In genomic region chr9:83381317-83381716, GRCm38 (mm10) we compare ENCODE assay signal across 9 mouse cellular contexts. TPM values are rescaled to one million over a fixed set of nuclear protein-coding genes. Genes with fewer than 3 reads are reported as not detected.
DNase-seq lines count a peak whose midpoint lies in the region; ATAC-seq and TF ChIP-seq lines count a peak whose summit lies in the region.
"Had no signal": no experiment of that assay in that cellular context is flagged by ENCODE, and none has a peak within 500 bp of the region (broad histone marks: within the 10 kb centered on the region; RNA-seq: fewer than 3 reads in every experiment).

No protein-coding gene starts in this region.

- no peaks in the 10 kb centered on the region for H3K4me1 ChIP-seq in hindbrain, embryonic 10.5 days (replicated peaks)
- H3K4me1 ChIP-seq in hindbrain, embryonic 16.5 days (ENCODE audit: control insufficient read depth, insufficient read depth, low read depth, low read length): no peaks in the 10 kb centered on the region
- H3K4me1 ChIP-seq in midbrain, postnatal 0 days (ENCODE audit: insufficient read depth, low read length): no peaks in the 10 kb centered on the region; the same call in 1 of the 2 replicates

- ATAC-seq in hindbrain, embryonic 16.5 days: no peak
- ATAC-seq in midbrain, postnatal 0 days (ENCODE audit: low FRiP score): no peak

- H3K27ac ChIP-seq in hindbrain, embryonic 10.5 days: no peak overlapping the region
- no peak overlapping the region for H3K27ac ChIP-seq in hindbrain, embryonic 16.5 days (ENCODE audit: low read depth, low read length)
- no peak overlapping the region for H3K27ac ChIP-seq in midbrain, postnatal 0 days (ENCODE audit: low read depth, low read length)

- no peaks in the 10 kb centered on the region for H3K27me3 ChIP-seq in hindbrain, embryonic 10.5 days (ENCODE audit: insufficient read depth, poor library complexity, severe bottlenecking)
- no peaks in the 10 kb centered on the region for H3K27me3 ChIP-seq in hindbrain, embryonic 16.5 days (replicated peaks; ENCODE audit: control insufficient read depth, insufficient read depth, low read length)
- no peaks in the 10 kb centered on the region for H3K27me3 ChIP-seq in midbrain, postnatal 0 days (ENCODE audit: insufficient read depth, low read length)

- H3K9ac ChIP-seq in hindbrain, embryonic 16.5 days (ENCODE audit: low read depth, low read length): no peak overlapping the region
- H3K9ac ChIP-seq in midbrain, postnatal 0 days (replicated peaks; ENCODE audit: low read length, poor library complexity, severe bottlenecking): no peak overlapping the region

- peak; percentile 18 for DNase-seq in hindbrain, embryonic 10.5 days (ENCODE audit: low spot score)
- DNase-seq in lung, postnatal 36 days: peak; percentile 17
- no peak for DNase-seq in lung, postnatal 10 days
- peak; percentile 57 for DNase-seq in R1 (ENCODE audit: low read depth, low spot score)
- DNase-seq in midbrain, postnatal 0 days (ENCODE audit: low spot score): peak; percentile 50
- no peak for DNase-seq in frontal cortex, postnatal 25 days (ENCODE audit: low spot score in 2 of 2)
- DNase-seq in urinary bladder, postnatal 36 days (ENCODE audit: low spot score in 2 of 2): no peak
- DNase-seq: thymus, adult 18-20 months had no signal

- H3K4me3 ChIP-seq in hindbrain, embryonic 10.5 days: no peak overlapping the region
- no peak overlapping the region for H3K4me3 ChIP-seq in hindbrain, embryonic 16.5 days (ENCODE audit: low read length)
- no peak overlapping the region for H3K4me3 ChIP-seq in midbrain, postnatal 0 days (ENCODE audit: low read depth, low read length)

- no peak overlapping the region for H3K4me2 ChIP-seq in hindbrain, embryonic 16.5 days (ENCODE audit: low read length)
- H3K4me2 ChIP-seq in midbrain, postnatal 0 days (ENCODE audit: low read depth, low read length, poor library complexity, severe bottlenecking): no peak overlapping the region

- no peaks in the 10 kb centered on the region for H3K9me3 ChIP-seq in hindbrain, embryonic 10.5 days
- H3K9me3 ChIP-seq in hindbrain, embryonic 16.5 days (ENCODE audit: control insufficient read depth, low read length): 0 out of 2 replicates have a peak, but pooled peaks cover 2% of the 10 kb centered on the region
- no peaks in the 10 kb centered on the region for H3K9me3 ChIP-seq in midbrain, postnatal 0 days (ENCODE audit: low read length)

- no peaks in the 10 kb centered on the region for H3K36me3 ChIP-seq in hindbrain, embryonic 10.5 days
- H3K36me3 ChIP-seq in hindbrain, embryonic 16.5 days (ENCODE audit: control insufficient read depth, insufficient read depth, low read length): no peaks in the 10 kb centered on the region
- H3K36me3 ChIP-seq in midbrain, postnatal 0 days (ENCODE audit: insufficient read depth, low read length): no peaks in the 10 kb centered on the region

- TF ChIP-seq CTCF in midbrain, postnatal 0 days (IDR thresholded peaks at IDR 0.05): peak; percentile 62

RNA-seq across cellular contexts. Expression of gene Lca5, which starts 59.6 kb away (rescaled TPM):
- polyA plus RNA-seq in hindbrain, embryonic 10.5 days (2016; fragmentation: Nextera tagmentation; extraction: Ambion mirVana): 19.2 and 20.1 TPM in 2 replicates
- 13.3 and 14.7 TPM in 2 replicates for polyA plus RNA-seq in hindbrain, embryonic 16.5 days (2015; fragmentation: Nextera tagmentation; extraction: Ambion mirVana)
- 12.8 and 28.6 TPM in 2 replicates for total RNA-seq in midbrain, postnatal 0 days (2014; rRNA removed)
- polyA plus RNA-seq in midbrain, postnatal 0 days (2015; fragmentation: Nextera tagmentation; extraction: Ambion mirVana): 11.0 and 14.5 TPM in 2 replicates

Comparison
In these comparisons a context has a peak if more than half of its experiments do, and no peak if none do; other contexts are left out.
1. DNase-seq: peak in hindbrain, embryonic 10.5 days (single experiment), lung, postnatal 36 days (single experiment), R1 (single experiment) and midbrain, postnatal 0 days (single experiment); none in lung, postnatal 10 days (single experiment), frontal cortex, postnatal 25 days (0 of 2) and urinary bladder, postnatal 36 days (0 of 2).